Mouse (Mus musculus): ENCODE measurements around the gene Tnfsf8.

GRCm38 (mm10) chr4:63907473-63907872, 46.3 kb upstream of the Tnfsf8 start:
- TF ChIP-seq CTCF (IDR thresholded peaks at IDR 0.05; ENCODE audit: low read depth, low read length) (no peak), POLR2A (IDR thresholded peaks at IDR 0.05; ENCODE audit: borderline replicate concordance, low read depth, low read length) (no peak)

All from bone marrow macrophage, adult 2 months (primary cell).